In genomic region chr6:85153970-85154540, GRCm38 (mm10) we compare ENCODE assay signal across 9 mouse cellular contexts. TPM values are rescaled to one million over a fixed set of nuclear protein-coding genes. Genes with fewer than 3 reads are reported as not detected.
DNase-seq lines count a peak whose midpoint lies in the region; ATAC-seq and TF ChIP-seq lines count a peak whose summit lies in the region.
"Had no signal": no experiment of that assay in that cellular context is flagged by ENCODE, and none has a peak within 500 bp of the region (broad histone marks: within the 10 kb centered on the region; RNA-seq: fewer than 3 reads in every experiment).

No protein-coding gene starts in this region.

- no peaks in the 10 kb centered on the region for H3K4me1 ChIP-seq in embryonic facial prominence, embryonic 11.5 days (ENCODE audit: control insufficient read depth, insufficient read depth, low read length)
- no peaks in the 10 kb centered on the region for H3K4me1 ChIP-seq in heart, embryonic 16.5 days (ENCODE audit: control insufficient read depth, insufficient read depth, low read length)
- peaks cover 13% of the 10 kb centered on the region; the same call in 1 of the 2 replicates for H3K4me1 ChIP-seq in liver, embryonic 12.5 days
- H3K4me1 ChIP-seq in neural tube, embryonic 13.5 days (replicated peaks), result peaks cover 10% of the 10 kb centered on the region

- DNase-seq in adrenal gland, postnatal 14 days, result peak; percentile 86
- peak; percentile 92 for DNase-seq in embryonic facial prominence, embryonic 11.5 days (ENCODE audit: low spot score)
- DNase-seq in kidney, postnatal 14 days, result peak; percentile 82
- peak; percentile 34 to 44 for DNase-seq in thymus, adult 18-20 months

- no peaks in the 10 kb centered on the region for H3K9me3 ChIP-seq in embryonic facial prominence, embryonic 11.5 days (replicated peaks; ENCODE audit: control insufficient read depth, low read length)
- H3K9me3 ChIP-seq in heart, embryonic 16.5 days (replicated peaks; ENCODE audit: control insufficient read depth, low read length), result no peaks in the 10 kb centered on the region
- no peaks in the 10 kb centered on the region for H3K9me3 ChIP-seq in liver, embryonic 12.5 days (replicated peaks)
- no peaks in the 10 kb centered on the region for H3K9me3 ChIP-seq in neural tube, embryonic 13.5 days

- H3K36me3 ChIP-seq in C2C12 (ENCODE audit: control insufficient read depth, insufficient read depth), result no peaks in the 10 kb centered on the region
- H3K36me3 ChIP-seq in embryonic facial prominence, embryonic 11.5 days (replicated peaks; ENCODE audit: control insufficient read depth, insufficient read depth, low read depth, low read length), result no peaks in the 10 kb centered on the region
- no peaks in the 10 kb centered on the region for H3K36me3 ChIP-seq in heart, embryonic 16.5 days (ENCODE audit: control insufficient read depth, insufficient read depth)
- H3K36me3 ChIP-seq in liver, embryonic 12.5 days, result no peaks in the 10 kb centered on the region
- H3K36me3 ChIP-seq in neural tube, embryonic 13.5 days, result no peaks in the 10 kb centered on the region

- no peak overlapping the region for H3K4me2 ChIP-seq in embryonic facial prominence, embryonic 11.5 days (ENCODE audit: low read depth, low read length)
- no peak overlapping the region for H3K4me2 ChIP-seq in heart, embryonic 16.5 days (ENCODE audit: low read depth, low read length)
- H3K4me2 ChIP-seq in liver, embryonic 12.5 days, result no peak overlapping the region
- H3K4me2 ChIP-seq in neural tube, embryonic 13.5 days, result no peak overlapping the region

- no peaks in the 10 kb centered on the region for H3K79me3 ChIP-seq in C2C12 (ENCODE audit: low read depth)

- H3ac ChIP-seq in C2C12 (ENCODE audit: control insufficient read depth, insufficient read length, low read depth), result no peak overlapping the region

- no peak; the same call in 1 of the 2 replicates for ATAC-seq in embryonic facial prominence, embryonic 11.5 days (replicated peaks; ENCODE audit: insufficient number of reproducible peaks, low FRiP score, low TSS enrichment, low read depth)
- peak; percentile 67 for ATAC-seq in heart, embryonic 16.5 days (replicated peaks; ENCODE audit: extremely low read depth, insufficient read depth, low FRiP score)
- 0 out of 2 replicates have a peak, but pooled peaks have one; percentile 32 for ATAC-seq in liver, embryonic 12.5 days
- peak; percentile 74 for ATAC-seq in neural tube, embryonic 13.5 days (ENCODE audit: low read depth)

- H3K9ac ChIP-seq in embryonic facial prominence, embryonic 11.5 days (replicated peaks; ENCODE audit: low read length), result no peak overlapping the region
- no peak overlapping the region for H3K9ac ChIP-seq in heart, embryonic 16.5 days (ENCODE audit: low read length)
- H3K9ac ChIP-seq in liver, embryonic 12.5 days, result no peak overlapping the region
- H3K9ac ChIP-seq in neural tube, embryonic 13.5 days, result no peak overlapping the region

- peaks cover 24% of the 10 kb centered on the region for H3K27me3 ChIP-seq in C2C12 (ENCODE audit: control insufficient read depth, insufficient read depth, insufficient read length)
- H3K27me3 ChIP-seq in embryonic facial prominence, embryonic 11.5 days (ENCODE audit: control insufficient read depth, insufficient read depth, low read length), result no peaks in the 10 kb centered on the region
- no peaks in the 10 kb centered on the region for H3K27me3 ChIP-seq in heart, embryonic 16.5 days (ENCODE audit: control insufficient read depth, insufficient read depth, low read length)
- H3K27me3 ChIP-seq in liver, embryonic 12.5 days (replicated peaks), result peaks cover 16% of the 10 kb centered on the region
- no peaks in the 10 kb centered on the region for H3K27me3 ChIP-seq in neural tube, embryonic 13.5 days

- H3K27ac ChIP-seq in embryonic facial prominence, embryonic 11.5 days (replicated peaks; ENCODE audit: low read depth, low read length), result no peak overlapping the region
- no peak overlapping the region for H3K27ac ChIP-seq in heart, embryonic 16.5 days (ENCODE audit: low read length)
- H3K27ac ChIP-seq in liver, embryonic 12.5 days, result no peak overlapping the region
- H3K27ac ChIP-seq in neural tube, embryonic 13.5 days (replicated peaks), result no peak overlapping the region

- no peak overlapping the region for H3K4me3 ChIP-seq in C2C12 (ENCODE audit: insufficient read depth, poor library complexity, severe bottlenecking)
- no peak overlapping the region for H3K4me3 ChIP-seq in embryonic facial prominence, embryonic 11.5 days (ENCODE audit: low read depth, low read length)
- no peak overlapping the region for H3K4me3 ChIP-seq in heart, embryonic 16.5 days (ENCODE audit: low read length)
- no peak overlapping the region for H3K4me3 ChIP-seq in liver, embryonic 12.5 days
- H3K4me3 ChIP-seq in neural tube, embryonic 13.5 days, result no peak overlapping the region

- whole genome bisulfite sequencing in embryonic facial prominence, embryonic 11.5 days, result 11% methylated on average over 9 of the region's 9 CpGs
- 10% methylated on average over 9 of the region's 9 CpGs for WGBS in heart, embryonic 16.5 days
- 12% methylated on average over 9 of the region's 9 CpGs for WGBS in liver, embryonic 12.5 days (ENCODE audit: insufficient replicate concordance)
- WGBS in neural tube, embryonic 13.5 days, result 11% methylated on average over 9 of the region's 9 CpGs

- peak; percentile 63 for TF ChIP-seq CTCF in C2C12 (IDR thresholded peaks at IDR 0.05; ENCODE audit: control insufficient read depth, insufficient read depth, insufficient read length)

- no peaks in the 10 kb centered on the region for H3K79me2 ChIP-seq in C2C12 (ENCODE audit: control insufficient read depth, insufficient read depth)

TF ChIP-seq in C2C12, 6 proteins besides CTCF, POLR2A, EP300 and RAD21:
- TF ChIP-seq MYOD1 (IDR thresholded peaks at IDR 0.05; ENCODE audit: control insufficient read depth, insufficient read length, low read depth) (no peak), CEBPB (IDR thresholded peaks at IDR 0.05; ENCODE audit: low read depth) (no peak), MAX (IDR thresholded peaks at IDR 0.05) (no peak), MYOG (IDR thresholded peaks at IDR 0.05; ENCODE audit: control insufficient read depth, extremely low read depth, insufficient read length) (no peak), FOSL1 (IDR thresholded peaks at IDR 0.05; ENCODE audit: insufficient read depth, low read length, poor library complexity, severe bottlenecking) (no peak), USF1 (IDR thresholded peaks at IDR 0.05; ENCODE audit: low read depth) (no peak)

RNA-seq across cellular contexts. Expression of gene Spr, which starts 16.5 kb away (rescaled TPM):
- polyA plus RNA-seq in C2C12 (2012; fragmentation: generic; extraction: Trizol), result 96.7 TPM
- total RNA-seq in adrenal gland, postnatal 14 days (2021), result 60.3 and 64.5 TPM in 2 replicates
- 54.5 and 62.2 TPM in 2 replicates for polyA plus RNA-seq in embryonic facial prominence, embryonic 11.5 days (2014; fragmentation: Nextera tagmentation; extraction: Ambion mirVana)
- polyA plus RNA-seq in heart, embryonic 16.5 days (2015; fragmentation: Nextera tagmentation; extraction: Ambion mirVana), result 61.1 and 61.8 TPM in 2 replicates
- polyA plus RNA-seq in liver, embryonic 12.5 days (2016; fragmentation: Nextera tagmentation; extraction: Ambion mirVana), result 31.9 and 32.3 TPM in 2 replicates
- 23.8 and 25.0 TPM in 2 replicates for polyA plus RNA-seq in neural tube, embryonic 13.5 days (2015; fragmentation: Nextera tagmentation; extraction: Ambion mirVana)

RNA-seq across cellular contexts. Expression of gene Emx1, which starts 33.2 kb away (rescaled TPM):
- polyA plus RNA-seq in C2C12 (2012; fragmentation: generic; extraction: Trizol), result not detected
- total RNA-seq in adrenal gland, postnatal 14 days (2021), result not detected in 2 replicates
- polyA plus RNA-seq in embryonic facial prominence, embryonic 11.5 days (2014; fragmentation: Nextera tagmentation; extraction: Ambion mirVana), result 0.56 and 0.88 TPM in 2 replicates
- not detected in 2 replicates for polyA plus RNA-seq in heart, embryonic 16.5 days (2015; fragmentation: Nextera tagmentation; extraction: Ambion mirVana)
- not detected in 2 replicates for polyA plus RNA-seq in liver, embryonic 12.5 days (2016; fragmentation: Nextera tagmentation; extraction: Ambion mirVana)
- 0.32 TPM in 1 of 2 replicates, not detected in the other for polyA plus RNA-seq in neural tube, embryonic 13.5 days (2015; fragmentation: Nextera tagmentation; extraction: Ambion mirVana)
- polyA plus RNA-seq: erythroblast, embryonic 14.5 days had no signal

Comparison
In these comparisons a context has a peak if more than half of its experiments do, and no peak if none do; other contexts are left out.
1. DNase-seq: peak in every context shown above with its lines; median percentile 92 in embryonic facial prominence, embryonic 11.5 days; 86 in adrenal gland, postnatal 14 days; 82 in kidney, postnatal 14 days; 39 in thymus, adult 18-20 months.